Mouse (Mus musculus) CD4-positive, CD25-positive, alpha-beta regulatory T cell (primary cell): ENCODE results near the gene Zfp384. TPM values are rescaled to one million over a fixed set of nuclear protein-coding genes. Genes with fewer than 3 reads are reported as not detected.

Experiments
- polyA plus RNA-seq: library from polyadenylated mRNA; unstranded; fragments of 100-300 nt; shearing (Covaris generic); gene quantifications from one replicate; pipeline ENCODE4 v1.2.1, GENCODE M21; 2017

Gene Zfp384
- 73.2 TPM for polyA plus RNA-seq

GRCm38 (mm10) chr6:125009129-125009180, at the start of gene Zfp384:
Zfp384 (plus strand) TSS chr6:125009145.

GRCm38 (mm10) chr6:124965088-124965719, 43.7 kb upstream of the Zfp384 start, which contains the start of gene Cops7a:
Cops7a (minus strand) TSS chr6:124965538.

GRCm38 (mm10) chr6:124996551-124997501, 12.1 kb upstream of the Zfp384 start, which contains the start of gene Pianp:
Pianp (plus strand) TSS chr6:124996694.

GRCm38 (mm10) chr6:125039533-125040153, 30.7 kb downstream of the Zfp384 start, which contains the start of gene Ing4:
Ing4 (plus strand) TSS chr6:125039760.

GRCm38 (mm10) chr6:125049678-125050077, 40.7 kb downstream of the Zfp384 start, which contains the start of gene Acrbp:
Acrbp (plus strand) TSS chr6:125049689.

GRCm38 (mm10) chr6:125067571-125067995, 58.6 kb downstream of the Zfp384 start, which contains the start of gene Lpar5:
Lpar5 (plus strand) TSS chr6:125067920.

Other genes with a start within 250 kb of the Zfp384 start
- 6.6 TPM for gene Eno2, start 239.5 kb upstream of the Zfp384 start, polyA plus RNA-seq
- gene Lrrc23, start 229.4 kb upstream of the Zfp384 start, polyA plus RNA-seq, result 1.3 TPM
- gene Spsb2, start 200.5 kb upstream of the Zfp384 start, polyA plus RNA-seq, result 2.7 TPM
- 94.6 TPM for gene Tpi1, start 194.8 kb upstream of the Zfp384 start, polyA plus RNA-seq
- 116 TPM for gene Usp5, start 179.7 kb upstream of the Zfp384 start, polyA plus RNA-seq
- gene Cdca3, start 179.6 kb upstream of the Zfp384 start, polyA plus RNA-seq, result 6.9 TPM
- not detected for gene Gnb3, start 168.9 kb upstream of the Zfp384 start, polyA plus RNA-seq
- gene P3h3, start 151.4 kb upstream of the Zfp384 start, polyA plus RNA-seq, result 0.20 TPM
- gene Gpr162, start 145.2 kb upstream of the Zfp384 start, polyA plus RNA-seq, result 0.38 TPM
- 401 TPM for gene Cd4, start 120.9 kb upstream of the Zfp384 start, polyA plus RNA-seq
- 3.4 TPM for gene Lag3, start 97.4 kb upstream of the Zfp384 start, polyA plus RNA-seq
- 36.6 TPM for gene Ptms, start 89.0 kb upstream of the Zfp384 start, polyA plus RNA-seq
- 200 TPM for gene Mlf2, start 77.8 kb upstream of the Zfp384 start, polyA plus RNA-seq
- 84.6 TPM for gene Cops7a, start 43.6 kb upstream of the Zfp384 start, polyA plus RNA-seq
- gene Pianp, start 12.5 kb upstream of the Zfp384 start, polyA plus RNA-seq, result 0.48 TPM
- gene Ing4, start 30.6 kb downstream of the Zfp384 start, polyA plus RNA-seq, result 98.8 TPM
- 18.6 TPM for gene Acrbp, start 40.5 kb downstream of the Zfp384 start, polyA plus RNA-seq
- gene Lpar5, start 58.8 kb downstream of the Zfp384 start, polyA plus RNA-seq, result 22.7 TPM
- gene Chd4, start 86.8 kb downstream of the Zfp384 start, polyA plus RNA-seq, result 61.1 TPM
- gene Nop2, start 122.8 kb downstream of the Zfp384 start, polyA plus RNA-seq, result 54.0 TPM
- gene Iffo1, start 136.1 kb downstream of the Zfp384 start, polyA plus RNA-seq, result 24.0 TPM
- gene Gapdh, start 157.3 kb downstream of the Zfp384 start, polyA plus RNA-seq, result 231 TPM
- gene Ncapd2, start 182.6 kb downstream of the Zfp384 start, polyA plus RNA-seq, result 23.5 TPM
- 89.7 TPM for gene Mrpl51, start 182.7 kb downstream of the Zfp384 start, polyA plus RNA-seq
- 56.3 TPM for gene Vamp1, start 206.4 kb downstream of the Zfp384 start, polyA plus RNA-seq
- 105 TPM for gene Tapbpl, start 222.7 kb downstream of the Zfp384 start, polyA plus RNA-seq
- gene Cd27, start 227.9 kb downstream of the Zfp384 start, polyA plus RNA-seq, result 602 TPM